Mouse (Mus musculus): ENCODE results near the gene Ifitm6.

GRCm38 (mm10) chr7:141047581-141048225 lies 30.0 kb upstream of the Ifitm6 start:
- TF ChIP-seq POLR2A (IDR thresholded peaks at IDR 0.05; ENCODE audit: low read depth, low read length) (peak; percentile 21), CTCF (IDR thresholded peaks at IDR 0.05; ENCODE audit: extremely low read depth, insufficient read length, insufficient replicate concordance, low read depth, low read length) (no peak)
